Mouse (Mus musculus): ENCODE data around the gene Mitd1. TPM values are rescaled to one million over a fixed set of nuclear protein-coding genes. Genes with fewer than 3 reads are reported as not detected.

Mitd1 gene
- polyA plus RNA-seq, 1 experiment from 2014 or later: 11.1 TPM

DNA sequence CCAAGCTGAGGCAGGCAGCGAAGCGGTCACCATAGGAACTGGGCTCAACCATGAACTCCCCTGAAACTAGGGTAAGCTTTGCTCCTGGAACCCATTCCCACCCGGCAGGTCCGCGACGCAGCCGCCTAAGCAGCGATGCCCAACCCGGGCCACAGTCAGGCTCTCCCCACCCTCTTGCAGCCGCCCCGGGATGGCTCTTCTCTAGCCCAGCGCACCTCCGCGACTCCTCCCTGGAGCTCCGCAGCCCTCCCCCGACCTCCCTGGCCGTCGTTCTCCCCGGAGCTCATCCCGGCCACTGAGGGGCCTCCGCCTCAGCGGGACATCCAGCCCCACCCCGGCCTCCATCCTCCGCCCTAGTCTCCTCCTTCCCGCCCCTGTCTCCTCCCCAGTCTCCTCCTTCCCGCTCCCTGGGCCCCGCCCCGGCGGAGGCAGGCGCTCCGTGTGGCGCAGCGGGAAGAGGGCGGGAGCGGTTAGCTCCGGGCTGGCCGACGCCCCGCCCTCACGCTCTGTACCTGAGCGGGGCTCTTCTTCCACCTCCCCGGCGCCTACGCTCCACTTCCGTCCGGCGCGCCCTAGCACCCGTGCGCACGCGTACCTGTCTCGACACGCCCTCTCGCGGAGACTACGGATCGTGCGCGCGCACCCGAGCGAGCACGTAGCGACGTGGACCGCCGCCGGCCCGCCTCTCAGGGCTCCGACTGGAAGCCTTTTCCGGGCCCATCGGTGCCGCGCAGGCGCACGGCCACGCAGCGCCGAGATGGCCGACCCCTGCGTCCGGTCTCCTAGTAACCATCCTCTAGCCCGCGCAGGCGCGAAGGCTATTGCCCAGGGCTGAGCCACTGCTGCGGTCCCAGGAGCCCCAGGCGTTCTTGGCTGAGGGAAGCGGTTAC lies 25.5 kb downstream of the Mitd1 start:
- Histone ChIP-seq H3K27me3 (replicated peaks; ENCODE audit: control insufficient read depth, insufficient read depth, low read length) (peaks cover 3% of the 10 kb centered on the region; the same call in 1 of the 2 replicates), H3K4me2 (ENCODE audit: low read length) (peak overlapping the region; percentile 86), H3K4me3 (ENCODE audit: low read length) (peak overlapping the region; percentile 76), H3K9ac (ENCODE audit: low read depth, low read length) (peak overlapping the region; percentile 86), H3K4me1 (ENCODE audit: control insufficient read depth, insufficient read depth, low read depth, low read length) (peaks cover 4% of the 10 kb centered on the region), H3K27ac (ENCODE audit: low read depth, low read length) (peak overlapping the region; percentile 94), H3K36me3 (ENCODE audit: control insufficient read depth, insufficient read depth, low read length) (no peaks in the 10 kb centered on the region), H3K9me3 (ENCODE audit: control insufficient read depth, low read length) (no peaks in the 10 kb centered on the region)
- under 1% methylated on average over 87 of the region's 90 CpGs for WGBS
- peak; percentile 98 for ATAC-seq

DNA sequence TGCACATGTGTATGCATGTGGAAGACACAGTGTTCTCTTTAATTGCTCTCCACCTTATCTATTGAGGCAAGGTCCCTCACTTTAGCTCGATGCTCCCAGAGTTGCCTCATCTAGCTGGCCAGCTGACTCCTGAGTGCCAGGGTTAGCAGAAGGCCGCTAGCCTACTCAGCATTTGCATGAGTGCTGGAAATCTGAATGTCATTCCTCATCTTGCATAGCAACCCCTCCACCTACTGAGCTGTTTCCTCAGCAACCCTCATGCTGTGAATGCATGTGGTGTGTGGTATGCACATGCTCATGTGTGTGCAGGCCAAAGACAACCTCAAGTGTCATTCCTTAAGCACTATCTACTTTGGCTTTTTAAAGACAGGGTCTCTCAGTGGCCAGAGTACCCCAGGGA lies 39.5 kb downstream of the Mitd1 start:
- ATAC-seq: no peak
- Histone ChIP-seq H3K27ac (ENCODE audit: low read depth, low read length) (no peak overlapping the region), H3K36me3 (ENCODE audit: control insufficient read depth, insufficient read depth, low read length) (0 out of 2 replicates have a peak, but pooled peaks cover 3% of the 10 kb centered on the region), H3K4me1 (ENCODE audit: control insufficient read depth, insufficient read depth, low read depth, low read length) (no peaks in the 10 kb centered on the region), H3K9ac (ENCODE audit: low read depth, low read length) (no peak overlapping the region), H3K4me3 (ENCODE audit: low read length) (no peak overlapping the region), H3K4me2 (ENCODE audit: low read length) (no peak overlapping the region), H3K9me3 (ENCODE audit: control insufficient read depth, low read length) (no peaks in the 10 kb centered on the region), H3K27me3 (replicated peaks; ENCODE audit: control insufficient read depth, insufficient read depth, low read length) (no peaks in the 10 kb centered on the region)
- WGBS: 45% methylated on average over 2 of the region's 2 CpGs

DNA sequence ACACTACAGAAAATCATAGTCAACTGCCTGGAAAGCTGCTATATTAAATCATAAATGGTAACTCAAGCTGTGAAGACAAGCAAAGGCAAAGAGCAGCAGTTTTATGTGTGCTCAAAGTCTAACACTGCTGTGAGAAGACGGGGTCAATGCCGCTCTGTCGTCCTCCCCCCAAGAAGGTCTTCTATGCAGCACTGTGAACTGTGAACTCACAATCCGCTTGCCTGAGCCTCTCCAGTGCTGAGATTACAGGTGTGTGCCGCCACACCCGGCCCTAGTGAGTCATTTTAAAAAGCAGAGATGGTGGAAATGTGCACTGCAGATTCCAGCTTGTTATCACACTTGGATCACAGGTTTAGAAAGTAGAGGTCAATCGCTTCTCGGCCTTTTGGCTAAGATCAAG lies 43.3 kb downstream of the Mitd1 start:
- ATAC-seq: no peak
- Histone ChIP-seq H3K4me2 (ENCODE audit: low read length) (no peak overlapping the region), H3K4me3 (ENCODE audit: low read length) (no peak overlapping the region), H3K36me3 (ENCODE audit: control insufficient read depth, insufficient read depth, low read length) (no peaks in the 10 kb centered on the region), H3K27ac (ENCODE audit: low read depth, low read length) (no peak overlapping the region), H3K4me1 (ENCODE audit: control insufficient read depth, insufficient read depth, low read depth, low read length) (no peaks in the 10 kb centered on the region), H3K27me3 (replicated peaks; ENCODE audit: control insufficient read depth, insufficient read depth, low read length) (no peaks in the 10 kb centered on the region), H3K9me3 (ENCODE audit: control insufficient read depth, low read length) (no peaks in the 10 kb centered on the region), H3K9ac (ENCODE audit: low read depth, low read length) (no peak overlapping the region)
- WGBS: 87% methylated on average over 8 of the region's 8 CpGs

- ATAC-seq: no peak
- 54% methylated on average over 2 of the region's 2 CpGs for WGBS
- peaks cover 4% of the 10 kb centered on the region for H3K36me3 ChIP-seq (ENCODE audit: control insufficient read depth, insufficient read depth, low read length)
- no peak overlapping the region for H3K4me3 ChIP-seq (ENCODE audit: low read length)
- H3K4me1 ChIP-seq (ENCODE audit: control insufficient read depth, insufficient read depth, low read depth, low read length): no peaks in the 10 kb centered on the region
- H3K27ac ChIP-seq (ENCODE audit: low read depth, low read length): no peak overlapping the region
- H3K4me2 ChIP-seq (ENCODE audit: low read length): no peak overlapping the region
- H3K9ac ChIP-seq (ENCODE audit: low read depth, low read length): no peak overlapping the region
- no peaks in the 10 kb centered on the region for H3K9me3 ChIP-seq (ENCODE audit: control insufficient read depth, low read length)
- no peaks in the 10 kb centered on the region for H3K27me3 ChIP-seq (replicated peaks; ENCODE audit: control insufficient read depth, insufficient read depth, low read length)
Measured at GRCm38 (mm10) chr1:37831681-37832080, 58.5 kb downstream of the Mitd1 start.

Other genes starting within 250 kb of the Mitd1 start
- 3.1 and 3.2 TPM in 2 replicates for gene 2010300C02Rik, start 170.3 kb downstream of the Mitd1 start, polyA plus RNA-seq (2015; fragmentation: Nextera tagmentation; extraction: Ambion mirVana)
- gene Tsga10, start 24.0 kb downstream of the Mitd1 start, polyA plus RNA-seq (2015; fragmentation: Nextera tagmentation; extraction: Ambion mirVana): 12.8 and 13.9 TPM in 2 replicates
- 7.4 and 8.0 TPM in 2 replicates for gene Lipt1, start 18.7 kb downstream of the Mitd1 start, polyA plus RNA-seq (2015; fragmentation: Nextera tagmentation; extraction: Ambion mirVana)
- gene Mrpl30, start 66 bp upstream of the Mitd1 start, polyA plus RNA-seq (2015; fragmentation: Nextera tagmentation; extraction: Ambion mirVana): 231 and 265 TPM in 2 replicates
- 0.14 TPM in 1 of 2 replicates, not detected in the other for gene Lyg2, start 26.1 kb upstream of the Mitd1 start, polyA plus RNA-seq (2015; fragmentation: Nextera tagmentation; extraction: Ambion mirVana)
- not detected in 2 replicates for gene Lyg1, start 67.3 kb upstream of the Mitd1 start, polyA plus RNA-seq (2015; fragmentation: Nextera tagmentation; extraction: Ambion mirVana)
- gene Txndc9, start 107.5 kb upstream of the Mitd1 start, polyA plus RNA-seq (2015; fragmentation: Nextera tagmentation; extraction: Ambion mirVana): 125 and 136 TPM in 2 replicates
- gene Eif5b, start 107.6 kb upstream of the Mitd1 start, polyA plus RNA-seq (2015; fragmentation: Nextera tagmentation; extraction: Ambion mirVana): 17.9 and 18.1 TPM in 2 replicates
- 26.1 and 34.6 TPM in 2 replicates for gene Rev1, start 239.4 kb upstream of the Mitd1 start, polyA plus RNA-seq (2015; fragmentation: Nextera tagmentation; extraction: Ambion mirVana)